Mouse (Mus musculus) megakaryocyte-erythroid progenitor cell, adult 5-6 weeks (primary cell): ENCODE results near the gene D17H6S53E. TPM values are rescaled to one million over a fixed set of nuclear protein-coding genes. Genes with fewer than 3 reads are reported as not detected.

Experiments used
- ATAC-seq: replicated peaks from 2 replicates; pipeline ENCODE4 v1.8.0; 2016; ENCODE audit warnings: mild to moderate bottlenecking, inconsistent platforms; ENCODE audit not compliant: severe bottlenecking, poor library complexity, low FRiP score, low TSS enrichment
- total RNA-seq, 2 experiments: library from RNA; stranded (forward) in 1 of 2; stranded (reverse) in 1 of 2; fragments of 200-1000, 215-1000 nt in 1 of 2; fragments of >200 nt in 1 of 2; fragmentation: Nextera tagmentation in 1 of 2; gene quantifications; 2 replicates each; pipeline ENCODE4 v1.2.3; 2014 to 2017

Gene D17H6S53E
- total RNA-seq, 2 experiments from 2014 or later, result 0.70 to 9.0 TPM

- ATAC-seq, result no peak
These were observed 48.2 kb downstream of the D17H6S53E start for GRCm38 (mm10) chr17:35174201-35174977.

- ATAC-seq, result no peak
These were observed 49.2 kb downstream of the D17H6S53E start for GRCm38 (mm10) chr17:35175382-35175781.

GRCm38 (mm10) chr17:35175968-35176367, 49.8 kb downstream of the D17H6S53E start, which contains the start of gene Aif1:
TSS of gene Aif1 (minus strand) at chr17:35176068.
- ATAC-seq, result no peak

Other genes with a start within 250 kb of the D17H6S53E start
Only the 30 nearest of the 42 such genes appear.
- gene Lsm2, start 144.5 kb upstream of the D17H6S53E start, total RNA-seq (2014; fragmentation: Nextera tagmentation), result 269 and 281 TPM in 2 replicates
- gene Lsm2, start 144.5 kb upstream of the D17H6S53E start, total RNA-seq (2017), result 34.8 and 79.7 TPM in 2 replicates
- 137 and 213 TPM in 2 replicates for gene Vars, start 125.4 kb upstream of the D17H6S53E start, total RNA-seq (2014; fragmentation: Nextera tagmentation)
- 226 and 342 TPM in 2 replicates for gene Vars, start 125.4 kb upstream of the D17H6S53E start, total RNA-seq (2017)
- 0.31 and 0.54 TPM in 2 replicates for gene Vwa7, start 109.8 kb upstream of the D17H6S53E start, total RNA-seq (2014; fragmentation: Nextera tagmentation)
- 0.15 and 0.19 TPM in 2 replicates for gene Vwa7, start 109.8 kb upstream of the D17H6S53E start, total RNA-seq (2017)
- gene Sapcd1, start 98.4 kb upstream of the D17H6S53E start, total RNA-seq (2014; fragmentation: Nextera tagmentation), result 9.4 and 14.7 TPM in 2 replicates
- 4.2 TPM in 1 of 2 replicates, not detected in the other for gene Sapcd1, start 98.4 kb upstream of the D17H6S53E start, total RNA-seq (2017)
- gene Msh5, start 79.6 kb upstream of the D17H6S53E start, total RNA-seq (2014; fragmentation: Nextera tagmentation), result 10.0 and 10.6 TPM in 2 replicates
- 2.4 and 3.1 TPM in 2 replicates for gene Msh5, start 79.6 kb upstream of the D17H6S53E start, total RNA-seq (2017)
- gene Clic1, start 76.4 kb upstream of the D17H6S53E start, total RNA-seq (2014; fragmentation: Nextera tagmentation), result 126 and 137 TPM in 2 replicates
- gene Clic1, start 76.4 kb upstream of the D17H6S53E start, total RNA-seq (2017), result 137 and 183 TPM in 2 replicates
- 2.7 and 7.6 TPM in 2 replicates for gene Ddah2, start 67.3 kb upstream of the D17H6S53E start, total RNA-seq (2014; fragmentation: Nextera tagmentation)
- 4.6 and 21.4 TPM in 2 replicates for gene Ddah2, start 67.3 kb upstream of the D17H6S53E start, total RNA-seq (2017)
- gene Ly6g6c, start 61.0 kb upstream of the D17H6S53E start, total RNA-seq (2014; fragmentation: Nextera tagmentation), result not detected in 2 replicates
- gene Ly6g6c, start 61.0 kb upstream of the D17H6S53E start, total RNA-seq (2017), result not detected in 2 replicates
- gene Mpig6b, start 60.2 kb upstream of the D17H6S53E start, total RNA-seq (2014; fragmentation: Nextera tagmentation), result 0.32 TPM in 1 of 2 replicates, not detected in the other
- not detected in 2 replicates for gene Mpig6b, start 60.2 kb upstream of the D17H6S53E start, total RNA-seq (2017)
- gene Ly6g6e, start 49.5 kb upstream of the D17H6S53E start, total RNA-seq (2014; fragmentation: Nextera tagmentation), result not detected in 2 replicates
- not detected in 2 replicates for gene Ly6g6e, start 49.5 kb upstream of the D17H6S53E start, total RNA-seq (2017)
- not detected in 2 replicates for gene Ly6g6d, start 48.3 kb upstream of the D17H6S53E start, total RNA-seq (2014; fragmentation: Nextera tagmentation)
- gene Ly6g6d, start 48.3 kb upstream of the D17H6S53E start, total RNA-seq (2017), result not detected in 2 replicates
- not detected in 2 replicates for gene Ly6g6f, start 40.8 kb upstream of the D17H6S53E start, total RNA-seq (2014; fragmentation: Nextera tagmentation)
- not detected in 2 replicates for gene Ly6g6f, start 40.8 kb upstream of the D17H6S53E start, total RNA-seq (2017)
- 62.9 and 76.7 TPM in 2 replicates for gene Abhd16a, start 37.1 kb upstream of the D17H6S53E start, total RNA-seq (2014; fragmentation: Nextera tagmentation)
- gene Abhd16a, start 37.1 kb upstream of the D17H6S53E start, total RNA-seq (2017), result 38.5 and 46.7 TPM in 2 replicates
- not detected in 2 replicates for gene Ly6g5c, start 18.1 kb upstream of the D17H6S53E start, total RNA-seq (2014; fragmentation: Nextera tagmentation)
- not detected in 2 replicates for gene Ly6g5c, start 18.1 kb upstream of the D17H6S53E start, total RNA-seq (2017)
- 0.42 and 1.1 TPM in 2 replicates for gene Ly6g5b, start 10.9 kb upstream of the D17H6S53E start, total RNA-seq (2014; fragmentation: Nextera tagmentation)
- 0.99 TPM in 1 of 2 replicates, not detected in the other for gene Ly6g5b, start 10.9 kb upstream of the D17H6S53E start, total RNA-seq (2017)
- gene Gpank1, start 4.9 kb upstream of the D17H6S53E start, total RNA-seq (2014; fragmentation: Nextera tagmentation), result 30.4 and 31.5 TPM in 2 replicates
- gene Gpank1, start 4.9 kb upstream of the D17H6S53E start, total RNA-seq (2017), result 36.2 and 37.7 TPM in 2 replicates
- gene Csnk2b, start 4.3 kb upstream of the D17H6S53E start, total RNA-seq (2014; fragmentation: Nextera tagmentation), result 340 and 451 TPM in 2 replicates
- gene Csnk2b, start 4.3 kb upstream of the D17H6S53E start, total RNA-seq (2017), result 319 and 482 TPM in 2 replicates
- not detected in 2 replicates for gene Apom, start 5.7 kb downstream of the D17H6S53E start, total RNA-seq (2014; fragmentation: Nextera tagmentation)
- gene Apom, start 5.7 kb downstream of the D17H6S53E start, total RNA-seq (2017), result not detected in 2 replicates
- 158 TPM in 2 replicates for gene Bag6, start 8.8 kb downstream of the D17H6S53E start, total RNA-seq (2014; fragmentation: Nextera tagmentation)
- gene Bag6, start 8.8 kb downstream of the D17H6S53E start, total RNA-seq (2017), result 63.3 and 105 TPM in 2 replicates
- 392 and 430 TPM in 2 replicates for gene Prrc2a, start 38.5 kb downstream of the D17H6S53E start, total RNA-seq (2014; fragmentation: Nextera tagmentation)
- gene Prrc2a, start 38.5 kb downstream of the D17H6S53E start, total RNA-seq (2017), result 44.9 and 47.1 TPM in 2 replicates
- gene Aif1, start 49.7 kb downstream of the D17H6S53E start, total RNA-seq (2014; fragmentation: Nextera tagmentation), result not detected in 2 replicates
- gene Aif1, start 49.7 kb downstream of the D17H6S53E start, total RNA-seq (2017), result 7.4 TPM in 1 of 2 replicates, not detected in the other
- not detected in 2 replicates for gene Lst1, start 62.1 kb downstream of the D17H6S53E start, total RNA-seq (2014; fragmentation: Nextera tagmentation)
- gene Lst1, start 62.1 kb downstream of the D17H6S53E start, total RNA-seq (2017), result 15.8 TPM in 1 of 2 replicates, not detected in the other
- 5.5 and 12.6 TPM in 2 replicates for gene Ltb, start 68.1 kb downstream of the D17H6S53E start, total RNA-seq (2014; fragmentation: Nextera tagmentation)
- gene Ltb, start 68.1 kb downstream of the D17H6S53E start, total RNA-seq (2017), result 1.3 TPM in 1 of 2 replicates, not detected in the other
- 1.8 TPM in 1 of 2 replicates, not detected in the other for gene Tnf, start 75.6 kb downstream of the D17H6S53E start, total RNA-seq (2014; fragmentation: Nextera tagmentation)
- gene Tnf, start 75.6 kb downstream of the D17H6S53E start, total RNA-seq (2017), result 0.88 and 7.7 TPM in 2 replicates
- gene Lta, start 79.0 kb downstream of the D17H6S53E start, total RNA-seq (2014; fragmentation: Nextera tagmentation), result 0.45 TPM in 1 of 2 replicates, not detected in the other
- gene Lta, start 79.0 kb downstream of the D17H6S53E start, total RNA-seq (2017), result not detected in 2 replicates
- not detected in 2 replicates for gene Gm16181, start 94.5 kb downstream of the D17H6S53E start, total RNA-seq (2014; fragmentation: Nextera tagmentation)
- not detected in 2 replicates for gene Gm16181, start 94.5 kb downstream of the D17H6S53E start, total RNA-seq (2017)
- gene Atp6v1g2, start 107.3 kb downstream of the D17H6S53E start, total RNA-seq (2014; fragmentation: Nextera tagmentation), result 4.5 and 8.0 TPM in 2 replicates
- gene Atp6v1g2, start 107.3 kb downstream of the D17H6S53E start, total RNA-seq (2017), result 0.99 and 2.2 TPM in 2 replicates
- gene Nfkbil1, start 109.4 kb downstream of the D17H6S53E start, total RNA-seq (2014; fragmentation: Nextera tagmentation), result 8.8 and 10.1 TPM in 2 replicates
- 3.5 and 10.1 TPM in 2 replicates for gene Nfkbil1, start 109.4 kb downstream of the D17H6S53E start, total RNA-seq (2017)
- gene Ddx39b, start 115.4 kb downstream of the D17H6S53E start, total RNA-seq (2014; fragmentation: Nextera tagmentation), result 488 and 550 TPM in 2 replicates
- 211 and 221 TPM in 2 replicates for gene Ddx39b, start 115.4 kb downstream of the D17H6S53E start, total RNA-seq (2017)
- 237 and 344 TPM in 2 replicates for gene H2-D1, start 136.4 kb downstream of the D17H6S53E start, total RNA-seq (2014; fragmentation: Nextera tagmentation)
- gene H2-D1, start 136.4 kb downstream of the D17H6S53E start, total RNA-seq (2017), result 289 and 334 TPM in 2 replicates